Mouse (Mus musculus): Measurements from ENCODE around the gene Bmp2k. TPM values are rescaled to one million over a fixed set of nuclear protein-coding genes. Genes with fewer than 3 reads are reported as not detected.

Gene Bmp2k
- polyA plus RNA-seq, 1 experiment from 2014 or later, result 26.5 TPM

- no peaks in the 10 kb centered on the region for H3K27me3 ChIP-seq (ENCODE audit: control insufficient read depth, insufficient read depth, low read depth, low read length)
- peak; percentile 60 for ATAC-seq (ENCODE audit: low read depth)
- no peak overlapping the region for H3K9ac ChIP-seq (ENCODE audit: low read depth, low read length)
- H3K36me3 ChIP-seq (ENCODE audit: control insufficient read depth, insufficient read depth), result no peaks in the 10 kb centered on the region
- H3K4me3 ChIP-seq (ENCODE audit: low read depth, low read length), result no peak overlapping the region
- 65% methylated on average over 5 of the region's 5 CpGs for WGBS (ENCODE audit: insufficient replicate concordance)
- H3K9me3 ChIP-seq (replicated peaks; ENCODE audit: control insufficient read depth, low read length), result no peaks in the 10 kb centered on the region
- no peak overlapping the region for H3K27ac ChIP-seq (ENCODE audit: low read length)
- H3K4me1 ChIP-seq (ENCODE audit: control insufficient read depth, low read depth, low read length), result peaks cover 13% of the 10 kb centered on the region
- no peak overlapping the region for H3K4me2 ChIP-seq (ENCODE audit: low read depth, low read length)
Measured at GRCm38 (mm10) chr5:96961122-96961521, 36.4 kb upstream of the Bmp2k start.

GRCm38 (mm10) chr5:96961852-96962251, 35.6 kb upstream of the Bmp2k start:
- H3K27me3 ChIP-seq (ENCODE audit: control insufficient read depth, insufficient read depth, low read depth, low read length), result no peaks in the 10 kb centered on the region
- H3K36me3 ChIP-seq (ENCODE audit: control insufficient read depth, insufficient read depth), result no peaks in the 10 kb centered on the region
- no peak overlapping the region for H3K9ac ChIP-seq (ENCODE audit: low read depth, low read length)
- H3K4me3 ChIP-seq (ENCODE audit: low read depth, low read length), result no peak overlapping the region
- H3K9me3 ChIP-seq (replicated peaks; ENCODE audit: control insufficient read depth, low read length), result no peaks in the 10 kb centered on the region
- ATAC-seq (ENCODE audit: low read depth), result no peak
- no peak overlapping the region for H3K27ac ChIP-seq (ENCODE audit: low read length)
- no peak overlapping the region for H3K4me2 ChIP-seq (ENCODE audit: low read depth, low read length)
- peaks cover 13% of the 10 kb centered on the region for H3K4me1 ChIP-seq (ENCODE audit: control insufficient read depth, low read depth, low read length)

GRCm38 (mm10) chr5:96962252-96962933, 35.1 kb upstream of the Bmp2k start:
- no peak for ATAC-seq (ENCODE audit: low read depth)
- H3K4me3 ChIP-seq (ENCODE audit: low read depth, low read length), result no peak overlapping the region
- WGBS (ENCODE audit: insufficient replicate concordance), result 69% methylated on average over 8 of the region's 8 CpGs
- no peaks in the 10 kb centered on the region for H3K27me3 ChIP-seq (ENCODE audit: control insufficient read depth, insufficient read depth, low read depth, low read length)
- H3K27ac ChIP-seq (ENCODE audit: low read length), result no peak overlapping the region
- no peaks in the 10 kb centered on the region for H3K9me3 ChIP-seq (replicated peaks; ENCODE audit: control insufficient read depth, low read length)
- no peak overlapping the region for H3K9ac ChIP-seq (ENCODE audit: low read depth, low read length)
- peaks cover 13% of the 10 kb centered on the region for H3K4me1 ChIP-seq (ENCODE audit: control insufficient read depth, low read depth, low read length)
- H3K36me3 ChIP-seq (ENCODE audit: control insufficient read depth, insufficient read depth), result no peaks in the 10 kb centered on the region
- H3K4me2 ChIP-seq (ENCODE audit: low read depth, low read length), result no peak overlapping the region

GRCm38 (mm10) chr5:96962934-96963301, 34.6 kb upstream of the Bmp2k start:
- no peak overlapping the region for H3K4me2 ChIP-seq (ENCODE audit: low read depth, low read length)
- 31% methylated on average over 6 of the region's 6 CpGs for WGBS (ENCODE audit: insufficient replicate concordance)

GRCm38 (mm10) chr5:96964062-96965028, 33.1 kb upstream of the Bmp2k start:
- no peaks in the 10 kb centered on the region for H3K9me3 ChIP-seq (replicated peaks; ENCODE audit: control insufficient read depth, low read length)
- WGBS (ENCODE audit: insufficient replicate concordance), result 9% methylated on average over 14 of the region's 14 CpGs
- H3K4me1 ChIP-seq (ENCODE audit: control insufficient read depth, low read depth, low read length), result peaks cover 20% of the 10 kb centered on the region
- peak overlapping the region; percentile 48 for H3K9ac ChIP-seq (ENCODE audit: low read depth, low read length)
- no peaks in the 10 kb centered on the region for H3K27me3 ChIP-seq (ENCODE audit: control insufficient read depth, insufficient read depth, low read depth, low read length)
- no peak for ATAC-seq (ENCODE audit: low read depth)
- H3K36me3 ChIP-seq (ENCODE audit: control insufficient read depth, insufficient read depth), result no peaks in the 10 kb centered on the region
- H3K4me2 ChIP-seq (ENCODE audit: low read depth, low read length), result peak overlapping the region; percentile 63
- peak overlapping the region; percentile 51 for H3K27ac ChIP-seq (ENCODE audit: low read length)
- H3K4me3 ChIP-seq (ENCODE audit: low read depth, low read length), result peak overlapping the region; percentile 43

More at GRCm38 (mm10) chr5:96962934-96963301, 34.6 kb upstream of the Bmp2k start:
- Histone ChIP-seq H3K4me1 (ENCODE audit: control insufficient read depth, low read depth, low read length) (peaks cover 13% of the 10 kb centered on the region), H3K9me3 (replicated peaks; ENCODE audit: control insufficient read depth, low read length) (no peaks in the 10 kb centered on the region), H3K27ac (ENCODE audit: low read length) (no peak overlapping the region), H3K36me3 (ENCODE audit: control insufficient read depth, insufficient read depth) (no peaks in the 10 kb centered on the region), H3K4me3 (ENCODE audit: low read depth, low read length) (no peak overlapping the region), H3K27me3 (ENCODE audit: control insufficient read depth, insufficient read depth, low read depth, low read length) (no peaks in the 10 kb centered on the region), H3K9ac (ENCODE audit: low read depth, low read length) (no peak overlapping the region)
- ATAC-seq (ENCODE audit: low read depth), result no peak

- Histone ChIP-seq H3K36me3 (ENCODE audit: control insufficient read depth, insufficient read depth) (no peaks in the 10 kb centered on the region), H3K9ac (ENCODE audit: low read depth, low read length) (peak overlapping the region; percentile 48), H3K27me3 (ENCODE audit: control insufficient read depth, insufficient read depth, low read depth, low read length) (no peaks in the 10 kb centered on the region), H3K9me3 (replicated peaks; ENCODE audit: control insufficient read depth, low read length) (no peaks in the 10 kb centered on the region), H3K27ac (ENCODE audit: low read length) (no peak overlapping the region), H3K4me3 (ENCODE audit: low read depth, low read length) (no peak overlapping the region), H3K4me2 (ENCODE audit: low read depth, low read length) (peak overlapping the region; percentile 63), H3K4me1 (ENCODE audit: control insufficient read depth, low read depth, low read length) (peaks cover 20% of the 10 kb centered on the region)
- ATAC-seq (ENCODE audit: low read depth), result no peak
- 76% methylated on average over 2 of the region's 2 CpGs for WGBS (ENCODE audit: insufficient replicate concordance)
Measured at GRCm38 (mm10) chr5:96965029-96965403, 32.5 kb upstream of the Bmp2k start.

GRCm38 (mm10) chr5:96965503-96965902, 32.0 kb upstream of the Bmp2k start:
- WGBS (ENCODE audit: insufficient replicate concordance), result 91% methylated on average over 2 of the region's 2 CpGs
- ATAC-seq (ENCODE audit: low read depth), result no peak
- Histone ChIP-seq H3K27ac (ENCODE audit: low read length) (no peak overlapping the region), H3K9me3 (replicated peaks; ENCODE audit: control insufficient read depth, low read length) (no peaks in the 10 kb centered on the region), H3K4me1 (ENCODE audit: control insufficient read depth, low read depth, low read length) (peaks cover 20% of the 10 kb centered on the region), H3K4me2 (ENCODE audit: low read depth, low read length) (no peak overlapping the region), H3K4me3 (ENCODE audit: low read depth, low read length) (no peak overlapping the region), H3K9ac (ENCODE audit: low read depth, low read length) (no peak overlapping the region), H3K36me3 (ENCODE audit: control insufficient read depth, insufficient read depth) (no peaks in the 10 kb centered on the region), H3K27me3 (ENCODE audit: control insufficient read depth, insufficient read depth, low read depth, low read length) (no peaks in the 10 kb centered on the region)

GRCm38 (mm10) chr5:96968628-96969027, 28.9 kb upstream of the Bmp2k start:
- Histone ChIP-seq H3K27me3 (ENCODE audit: control insufficient read depth, insufficient read depth, low read depth, low read length) (no peaks in the 10 kb centered on the region), H3K4me2 (ENCODE audit: low read depth, low read length) (no peak overlapping the region), H3K4me1 (ENCODE audit: control insufficient read depth, low read depth, low read length) (peaks cover 24% of the 10 kb centered on the region), H3K9me3 (replicated peaks; ENCODE audit: control insufficient read depth, low read length) (no peaks in the 10 kb centered on the region), H3K4me3 (ENCODE audit: low read depth, low read length) (no peak overlapping the region), H3K9ac (ENCODE audit: low read depth, low read length) (no peak overlapping the region; the same call in 1 of the 2 replicates), H3K36me3 (ENCODE audit: control insufficient read depth, insufficient read depth) (no peaks in the 10 kb centered on the region), H3K27ac (ENCODE audit: low read length) (no peak overlapping the region)
- ATAC-seq (ENCODE audit: low read depth), result no peak
- 21% methylated on average over 6 of the region's 6 CpGs for WGBS (ENCODE audit: insufficient replicate concordance)

GRCm38 (mm10) chr5:96969032-96969431, 28.5 kb upstream of the Bmp2k start:
- no peaks in the 10 kb centered on the region for H3K36me3 ChIP-seq (ENCODE audit: control insufficient read depth, insufficient read depth)
- no peaks in the 10 kb centered on the region for H3K9me3 ChIP-seq (replicated peaks; ENCODE audit: control insufficient read depth, low read length)
- 80% methylated on average over 3 of the region's 3 CpGs for WGBS (ENCODE audit: insufficient replicate concordance)
- H3K4me1 ChIP-seq (ENCODE audit: control insufficient read depth, low read depth, low read length), result peaks cover 25% of the 10 kb centered on the region
- no peak overlapping the region for H3K27ac ChIP-seq (ENCODE audit: low read length)
- H3K4me2 ChIP-seq (ENCODE audit: low read depth, low read length), result no peak overlapping the region
- no peak overlapping the region for H3K9ac ChIP-seq (ENCODE audit: low read depth, low read length)
- no peak overlapping the region for H3K4me3 ChIP-seq (ENCODE audit: low read depth, low read length)
- H3K27me3 ChIP-seq (ENCODE audit: control insufficient read depth, insufficient read depth, low read depth, low read length), result no peaks in the 10 kb centered on the region
- no peak for ATAC-seq (ENCODE audit: low read depth)
